Mouse (Mus musculus): Measurements from ENCODE around the gene Ddx10. TPM values are rescaled to one million over a fixed set of nuclear protein-coding genes. Genes with fewer than 3 reads are reported as not detected.

Ddx10 gene
- polyA plus RNA-seq (2017; shearing (Covaris generic)), result 55.7 TPM

DNA sequence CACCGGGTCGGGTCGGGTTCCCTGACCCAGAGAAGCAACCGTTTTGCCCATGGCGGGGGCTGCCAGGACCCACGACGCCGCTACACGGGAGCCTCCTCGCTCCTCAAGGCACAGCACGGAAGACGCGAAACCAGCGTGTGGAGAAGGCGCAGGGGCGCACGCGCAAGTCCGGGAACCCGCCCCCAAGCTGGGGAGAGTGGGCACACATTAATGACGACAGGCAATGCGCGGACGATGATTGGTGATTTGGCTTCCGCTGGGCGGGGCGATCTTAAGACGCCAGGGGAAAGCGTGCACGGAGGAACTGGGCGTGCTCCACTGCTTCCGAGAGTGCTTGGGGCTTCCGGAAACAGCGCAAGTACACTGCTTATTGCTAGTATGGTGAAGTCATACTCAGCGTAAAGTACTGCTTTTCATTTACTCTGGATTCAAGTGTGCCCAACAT is at the start of gene Ddx10:
Ddx10 (minus strand) TSS at position 101 of the 445 bp plus-strand sequence.

Other genes with a start within 250 kb of the Ddx10 start
- 0.83 TPM for gene Exph5, start 53.6 kb upstream of the Ddx10 start, polyA plus RNA-seq (2017; shearing (Covaris generic))
- 3.2 TPM for gene Kdelc2, start 136.0 kb upstream of the Ddx10 start, polyA plus RNA-seq (2017; shearing (Covaris generic))
- 0.41 TPM for gene 4930550C14Rik, start 154.3 kb upstream of the Ddx10 start, polyA plus RNA-seq (2017; shearing (Covaris generic))

Data from CD4-positive, CD25-positive, alpha-beta regulatory T cell (primary cell).